Mouse (Mus musculus) embryonic fibroblast, embryonic 13.5 days (primary cell): ENCODE measurements around the gene Magi3.

Experiments used
- CTCF ChIP-seq: IDR thresholded peaks from 2 replicates; pipeline ENCODE4 v1.5.1; 2011; ENCODE audit warnings: mild to moderate bottlenecking, control low read depth, low read length, moderate library complexity, borderline replicate concordance; ENCODE audit not compliant: insufficient read depth
- POLR2A ChIP-seq: IDR thresholded peaks from 2 replicates; pipeline ENCODE4 v1.6.1; 2011; ENCODE audit warnings: low read depth, mild to moderate bottlenecking, control low read depth, low read length, moderate library complexity

DNA sequence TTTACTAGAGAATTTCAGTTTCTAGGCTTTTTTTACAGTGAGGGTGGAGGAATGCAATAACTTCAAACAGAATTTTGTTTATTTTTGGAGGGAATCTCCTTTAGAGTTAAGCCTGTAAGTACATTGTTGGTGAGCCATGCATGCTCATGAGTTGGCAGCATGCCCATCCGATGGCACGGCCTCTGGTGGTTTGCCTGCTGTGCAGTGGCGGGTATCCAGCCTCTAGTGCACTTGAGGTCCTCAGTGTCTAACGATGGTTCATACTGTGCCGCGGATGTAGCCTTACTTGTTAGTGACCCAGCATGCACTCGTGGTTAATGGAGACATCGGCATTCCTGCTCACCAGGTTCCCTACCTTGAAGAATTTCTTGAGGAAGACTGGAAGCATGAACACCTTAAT, 212.7 kb downstream of the Magi3 start:
- no peak for TF ChIP-seq CTCF
- TF ChIP-seq POLR2A = no peak
